Mouse (Mus musculus) gonadal fat pad, adult 2 months (tissue): ENCODE results near the gene Coq10b. TPM values are rescaled to one million over a fixed set of nuclear protein-coding genes. Genes with fewer than 3 reads are reported as not detected.
A peak's percentile ranks its signal among the peaks of the same experiment; 100 is the strongest.
"Not testable (repeated sequence)": the region's sequence is repeated elsewhere in the genome, so short reads cannot be mapped to it uniquely, and the experiment has no call there.

Experiments
- DNase-seq: peaks from one replicate; pipeline ENCODE4 v3.0.0-alpha.2; 2012; ENCODE audit warnings: low read depth
- polyA plus RNA-seq: library from polyadenylated mRNA; depleted of rRNA; stranded (reverse); fragments of >200 nt; gene quantifications from 2 replicates; pipeline ENCODE4 v1.2.3, GENCODE M21; 2012; rRNA removed

Coq10b gene
- polyA plus RNA-seq, result 12.2 and 13.7 TPM in 2 replicates

DNA sequence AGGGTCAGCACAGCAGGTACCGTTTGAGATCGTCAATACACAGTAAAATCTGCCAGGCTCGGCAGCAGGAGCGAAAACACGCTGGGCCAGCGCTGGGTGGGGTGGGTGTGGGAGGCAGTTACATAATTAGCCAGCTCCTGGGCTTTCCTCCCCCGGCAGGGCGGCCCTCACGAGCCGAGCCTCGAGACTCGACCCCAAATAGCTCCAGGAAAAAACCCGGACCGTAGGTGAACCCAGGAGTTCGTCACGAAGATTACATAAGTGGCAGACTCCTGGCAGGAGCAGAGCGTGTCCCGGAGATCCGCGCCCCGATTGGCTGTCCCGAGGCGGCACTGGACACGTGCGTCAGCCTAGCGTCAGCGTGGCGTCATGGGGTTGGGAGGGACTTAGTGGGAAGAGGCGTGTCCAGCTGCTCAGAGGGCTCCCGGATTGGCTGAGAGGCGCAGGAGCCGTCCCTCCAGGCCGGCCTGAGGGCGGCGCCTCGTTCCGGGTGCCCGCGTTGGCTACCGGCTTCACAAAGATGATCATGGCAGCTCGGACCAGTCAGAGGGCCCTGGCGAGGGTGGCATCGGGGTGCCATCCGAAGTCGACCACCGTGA lies at the start of gene Coq10b:
Gene Coq10b, plus strand, starts transcription at position 416 of the 599 bp plus-strand sequence.
- peak; percentile 81 for DNase-seq

DNA sequence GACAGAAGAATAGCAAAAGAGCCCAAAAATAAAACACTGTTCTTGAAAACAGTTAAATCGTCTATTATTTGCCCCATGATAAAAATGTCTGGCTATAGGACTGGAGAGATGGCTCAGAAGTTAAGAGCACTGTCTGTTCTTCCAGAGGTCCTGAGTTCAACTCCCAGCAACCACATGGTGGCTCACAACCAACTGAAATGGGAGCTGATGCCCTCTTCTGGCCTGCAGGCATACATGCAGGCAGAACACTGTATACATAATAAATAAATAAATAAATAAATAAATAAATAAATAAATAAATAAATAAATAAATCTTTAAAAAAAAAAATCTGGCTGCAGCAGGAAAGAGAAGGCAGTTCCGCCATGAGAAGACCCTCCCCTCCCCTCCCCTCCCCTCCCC lies 44.3 kb upstream of the Coq10b start:
- DNase-seq, result not testable (repeated sequence)

DNA sequence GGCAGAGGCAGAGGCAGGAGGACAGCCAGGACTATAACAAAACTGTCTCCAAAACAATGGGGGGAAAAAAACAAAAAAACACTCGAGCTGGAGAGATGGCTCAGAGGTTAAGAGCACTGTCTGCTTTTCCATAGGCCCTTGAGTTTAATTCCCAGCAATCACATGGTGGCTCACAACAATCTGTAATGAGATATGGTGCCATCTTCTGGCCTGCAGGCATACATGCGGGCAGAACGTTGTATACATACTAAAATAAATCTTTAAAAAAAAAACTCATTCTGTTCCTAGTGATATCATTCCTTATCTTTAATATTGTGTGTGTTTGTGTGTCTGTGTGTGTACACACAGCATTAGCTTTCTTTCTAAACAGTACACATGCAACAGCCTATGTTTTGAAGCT lies 40.1 kb upstream of the Coq10b start:
- DNase-seq, result no peak

- DNase-seq, result no peak
These were observed 30.7 kb upstream of the Coq10b start for GRCm38 (mm10) chr1:55021907-55022306.

DNA sequence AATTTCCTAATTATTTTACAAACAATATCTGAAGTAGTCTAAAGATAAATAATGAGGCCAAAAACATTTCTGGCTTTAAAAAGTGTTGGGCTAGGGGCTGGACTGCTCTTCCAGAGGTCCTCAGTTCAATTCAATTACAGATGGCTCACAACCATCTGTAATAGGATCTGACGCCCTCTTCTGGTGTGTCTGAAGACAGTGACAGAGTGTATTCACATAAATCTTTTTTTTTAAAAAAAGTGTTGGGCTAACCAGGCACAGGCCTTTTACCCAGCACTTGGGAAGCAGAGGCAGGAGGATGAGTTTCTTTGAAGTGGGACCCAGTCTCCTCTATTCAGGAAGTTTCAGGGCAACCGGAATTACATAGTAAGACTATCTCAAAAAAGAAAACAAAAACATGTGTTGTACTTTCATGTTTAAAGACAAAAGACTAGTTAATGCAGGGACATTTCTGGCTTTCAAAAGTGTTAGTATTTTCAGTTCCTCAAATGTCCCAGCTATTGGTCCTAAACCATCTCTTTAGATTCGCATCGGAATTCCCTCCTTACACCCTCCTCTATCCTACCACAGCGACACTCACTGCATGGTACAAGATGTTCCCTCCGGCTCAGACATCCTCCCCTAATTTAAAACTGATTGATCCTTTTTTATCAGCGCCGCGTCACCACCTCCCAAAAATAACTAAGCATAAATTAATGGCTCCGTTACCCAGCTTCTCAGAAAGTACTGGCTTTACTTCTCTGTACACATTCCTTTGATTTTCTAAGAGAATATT lies 26.7 kb upstream of the Coq10b start:
- no peak for DNase-seq

DNA sequence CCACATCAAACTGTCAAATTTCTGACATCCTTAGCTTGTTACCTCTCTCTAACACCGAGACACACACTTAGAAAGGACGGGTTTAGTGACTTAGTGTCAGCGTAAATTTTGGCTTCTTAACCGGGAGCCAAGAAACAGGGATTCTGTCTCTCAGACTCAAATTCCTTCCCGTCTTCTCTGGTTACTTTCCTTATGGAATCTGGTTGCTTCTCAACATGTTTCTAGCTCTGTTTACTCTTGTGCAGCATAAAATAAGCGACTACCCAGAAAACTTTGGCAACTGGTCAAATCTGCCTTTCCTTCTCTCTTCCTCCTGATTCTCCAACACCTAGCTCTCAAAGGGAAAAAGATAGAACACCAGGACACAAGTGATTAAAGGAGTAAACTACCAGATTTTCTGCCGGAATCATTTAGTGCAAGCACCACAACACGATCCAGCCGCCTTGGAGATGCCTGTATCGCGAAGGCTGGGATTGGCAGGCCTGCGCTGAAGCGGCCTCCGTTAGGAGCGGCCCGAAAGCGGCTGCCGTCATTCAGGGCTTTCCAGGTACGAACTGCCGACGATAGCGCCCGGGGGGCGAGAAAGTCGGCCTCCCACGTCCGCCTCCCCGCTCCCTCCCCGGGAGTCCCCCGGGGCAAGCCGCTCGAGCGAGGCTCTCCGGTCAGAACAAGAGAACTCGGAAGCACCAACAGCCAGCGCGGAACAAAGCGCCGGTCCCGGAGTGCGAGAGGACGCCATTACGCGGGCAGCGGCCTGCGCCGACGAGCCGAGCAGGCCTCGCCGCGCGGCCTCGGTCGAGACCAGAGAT lies 25.9 kb upstream of the Coq10b start:
- no peak for DNase-seq

DNA sequence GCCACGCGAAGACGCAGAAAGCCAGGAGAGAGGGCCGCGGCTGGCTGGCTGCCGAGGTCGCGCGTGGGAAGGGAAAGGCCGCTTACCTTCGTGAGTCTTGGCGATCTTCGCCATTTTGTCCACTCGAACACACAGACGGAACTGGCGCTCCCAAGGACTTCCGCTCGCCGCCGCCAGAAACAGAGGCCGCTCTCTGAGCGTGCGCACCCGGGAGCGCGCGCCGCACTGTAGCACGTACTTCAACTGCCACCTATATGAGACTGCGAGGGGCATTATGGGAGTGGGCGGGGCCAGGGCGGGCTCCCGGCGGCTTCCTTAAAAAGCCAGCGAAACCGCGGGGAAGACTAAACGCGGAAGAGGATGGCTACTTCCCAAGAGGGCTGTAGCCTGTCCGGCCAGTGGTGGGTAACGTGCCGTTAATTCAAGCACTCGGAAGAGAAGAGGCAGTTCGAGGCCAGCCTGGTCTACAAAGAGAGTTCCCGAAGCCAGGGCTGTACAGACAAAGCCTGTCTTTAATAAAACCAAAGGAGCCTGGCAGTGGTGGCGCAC lies 25.2 kb upstream of the Coq10b start, which contains the start of gene Sf3b1:
Gene Sf3b1, minus strand, starts transcription at position 229 of the 549 bp plus-strand sequence.
- DNase-seq, result peak; percentile 70

- no peak for DNase-seq
These were observed 24.6 kb upstream of the Coq10b start for GRCm38 (mm10) chr1:55027966-55028365.

- DNase-seq, result no peak
These were observed 23.9 kb upstream of the Coq10b start for GRCm38 (mm10) chr1:55028512-55029249.

DNA sequence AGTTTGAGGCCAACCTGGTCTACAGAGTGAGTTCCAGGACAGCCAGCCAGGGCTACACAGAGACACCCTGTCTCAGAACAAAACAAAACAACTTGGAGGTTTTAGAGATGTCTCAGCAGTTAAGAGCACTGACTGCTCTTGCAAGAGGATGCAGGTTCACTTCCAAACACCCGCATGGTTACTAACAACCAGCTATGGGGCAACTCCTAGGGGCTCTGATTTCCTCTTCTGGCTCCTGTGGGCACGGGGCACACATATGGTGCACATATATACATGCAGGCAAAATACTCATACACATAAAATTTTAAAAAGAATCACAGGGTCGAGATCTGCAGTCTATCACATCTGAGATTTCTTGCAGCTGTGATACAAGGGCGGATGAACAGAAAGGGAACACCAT lies 23.1 kb upstream of the Coq10b start:
- DNase-seq, result no peak

- DNase-seq, result no peak
These were observed 21.4 kb upstream of the Coq10b start for GRCm38 (mm10) chr1:55031026-55031779.

GRCm38 (mm10) chr1:55039944-55040343 lies 12.6 kb upstream of the Coq10b start:
- DNase-seq, result no peak

- DNase-seq, result no peak
These were observed 10.9 kb upstream of the Coq10b start for GRCm38 (mm10) chr1:55041691-55042090.

DNA sequence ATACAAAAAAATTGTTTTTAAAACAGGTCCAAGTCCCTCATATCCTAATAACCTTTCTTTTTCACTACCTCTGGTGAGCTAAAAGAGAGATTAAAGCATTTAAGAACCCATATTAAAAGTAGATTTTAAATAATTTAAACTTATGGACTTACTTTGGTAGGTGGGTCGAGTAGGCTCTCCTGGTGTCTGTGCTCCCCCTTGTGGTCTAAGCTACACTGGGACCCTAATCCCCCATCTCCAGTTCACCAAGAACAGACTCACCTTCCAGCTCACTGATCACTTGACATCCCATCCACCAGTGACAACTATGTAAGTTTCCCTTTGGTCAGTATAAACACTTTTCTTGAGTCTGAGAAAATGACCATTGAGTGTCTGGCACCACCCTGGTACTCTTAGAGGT lies 10.3 kb upstream of the Coq10b start:
- no peak for DNase-seq

DNA sequence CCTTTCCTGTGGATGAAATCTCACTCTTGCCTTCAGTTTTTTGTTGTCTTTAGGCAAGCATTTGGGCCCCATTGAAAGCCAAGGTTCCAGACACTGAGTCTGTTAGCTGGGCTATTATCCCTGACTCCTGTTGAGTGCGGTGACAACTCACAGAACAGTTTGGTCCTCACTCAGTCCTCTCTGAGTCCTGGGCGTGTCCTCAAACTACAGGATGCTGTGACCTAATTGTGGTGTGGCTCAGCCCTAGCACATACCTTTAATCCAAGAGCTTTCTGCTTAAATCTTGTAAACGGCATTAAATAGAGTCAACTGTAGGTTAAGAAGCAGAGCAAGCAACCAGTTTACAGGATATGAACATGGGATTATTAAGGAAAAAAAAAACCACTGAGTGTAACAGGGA lies 9.4 kb upstream of the Coq10b start:
- no peak for DNase-seq

DNA sequence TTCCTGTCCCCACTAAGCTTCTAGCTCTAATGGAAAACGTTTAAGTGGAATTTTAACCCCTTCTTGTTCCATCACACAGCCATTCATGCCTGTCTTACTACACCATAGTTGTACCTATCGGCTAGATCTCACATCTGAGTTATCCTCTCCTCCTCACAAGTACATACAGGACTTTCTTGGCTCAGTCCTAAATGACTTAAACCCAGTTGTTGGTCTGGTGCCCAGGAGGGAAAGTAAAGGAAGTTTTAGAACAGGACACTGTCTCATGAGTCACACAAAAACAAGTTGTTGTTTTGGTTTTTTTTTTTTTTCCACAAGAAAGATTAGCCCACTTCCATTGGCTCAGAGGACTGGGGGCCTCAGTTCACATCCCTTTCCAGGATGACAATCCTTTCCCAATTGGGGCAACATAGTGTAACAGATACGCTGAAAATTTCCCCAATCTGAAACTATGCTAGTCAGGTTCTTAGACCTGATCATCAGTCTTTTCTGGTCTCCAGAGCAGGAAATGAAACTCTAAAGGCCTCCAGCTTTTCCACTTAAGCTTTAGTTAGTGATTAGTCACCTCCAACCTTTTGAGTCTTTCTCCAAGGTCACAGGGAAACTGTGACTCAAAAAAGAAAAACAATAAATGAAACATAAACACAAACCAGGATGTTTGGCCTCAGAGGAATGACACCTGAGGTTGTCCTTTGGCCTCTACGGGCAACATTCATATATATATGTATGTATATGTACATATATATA lies 3.6 kb upstream of the Coq10b start:
- DNase-seq, result peak; percentile 88

DNA sequence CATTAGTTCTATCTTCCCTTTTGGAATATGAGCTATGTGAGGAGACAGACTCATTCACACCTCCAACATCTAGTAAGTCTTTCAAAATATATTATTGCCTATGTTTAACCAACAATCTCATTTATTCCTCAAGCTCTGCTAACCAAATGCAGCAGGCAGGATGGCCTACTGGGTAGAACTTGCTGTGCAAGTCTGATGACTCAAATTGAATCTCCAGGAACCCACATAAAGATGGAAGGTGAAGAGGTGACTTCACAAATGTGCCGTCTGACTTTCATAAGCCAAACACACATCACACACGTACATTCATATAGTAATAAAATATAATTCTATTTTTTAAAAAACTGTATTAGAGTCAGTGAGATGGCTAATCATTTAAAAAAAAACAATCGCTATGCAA lies 899 bp upstream of the Coq10b start:
- DNase-seq, result no peak

- DNase-seq, result no peak
These were observed 435 bp downstream of the Coq10b start for GRCm38 (mm10) chr1:55053005-55053404.

DNA sequence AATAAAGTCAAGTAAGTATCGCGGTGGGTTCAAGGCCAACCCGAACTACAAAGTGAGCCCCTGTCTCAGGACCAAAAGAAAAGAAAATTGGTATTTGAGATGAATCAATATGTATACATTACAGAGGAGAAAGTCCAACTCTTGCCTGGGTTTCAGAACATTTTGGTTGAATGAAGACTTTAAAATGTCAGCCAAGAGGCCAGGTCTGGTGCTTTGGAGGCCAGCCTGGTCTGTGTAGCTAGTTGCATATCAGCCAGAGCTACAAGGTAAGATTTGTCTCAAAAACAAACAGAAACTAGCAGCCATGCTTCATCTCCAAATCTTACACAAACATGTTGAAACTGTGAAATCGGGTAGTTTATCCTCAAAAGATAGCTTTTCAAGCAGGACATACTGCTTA lies 1.0 kb downstream of the Coq10b start:
- DNase-seq, result no peak
